Mouse (Mus musculus) embryonic fibroblast, embryonic 13.5 days (primary cell): Measurements from ENCODE around the gene Plekhh3.

Source experiments
- CTCF ChIP-seq: IDR thresholded peaks from 2 replicates; pipeline ENCODE4 v1.5.1; 2011; ENCODE audit warnings: mild to moderate bottlenecking, control low read depth, low read length, moderate library complexity, borderline replicate concordance; ENCODE audit not compliant: insufficient read depth
- POLR2A ChIP-seq: IDR thresholded peaks from 2 replicates; pipeline ENCODE4 v1.6.1; 2011; ENCODE audit warnings: low read depth, mild to moderate bottlenecking, control low read depth, low read length, moderate library complexity

GRCm38 (mm10) chr11:101174851-101175628, 3.9 kb upstream of the Plekhh3 start, which contains the start of gene Ccr10:
- no peak for TF ChIP-seq POLR2A
- TF ChIP-seq CTCF: no peak
